Mouse (Mus musculus) thymus, adult 2 months (tissue): ENCODE results near the gene Lyrm1.

Source experiments
- CTCF ChIP-seq: fragments of 200-500 bp; IDR thresholded peaks from 2 replicates; pipeline ENCODE4 v1.5.1; 2012; ENCODE audit warnings: mild to moderate bottlenecking, control low read depth, low read length, moderate library complexity, borderline replicate concordance; ENCODE audit not compliant: control insufficient read depth, poor library complexity, insufficient read depth; ENCODE audit errors: extremely low read depth
- POLR2A ChIP-seq: fragments of 200-500 bp; IDR thresholded peaks from 2 replicates; pipeline ENCODE4 v1.6.1; 2012; ENCODE audit warnings: mild to moderate bottlenecking, low read length, control low read depth, moderate library complexity; ENCODE audit not compliant: control insufficient read depth, poor library complexity, insufficient read depth; ENCODE audit errors: extremely low read depth

DNA sequence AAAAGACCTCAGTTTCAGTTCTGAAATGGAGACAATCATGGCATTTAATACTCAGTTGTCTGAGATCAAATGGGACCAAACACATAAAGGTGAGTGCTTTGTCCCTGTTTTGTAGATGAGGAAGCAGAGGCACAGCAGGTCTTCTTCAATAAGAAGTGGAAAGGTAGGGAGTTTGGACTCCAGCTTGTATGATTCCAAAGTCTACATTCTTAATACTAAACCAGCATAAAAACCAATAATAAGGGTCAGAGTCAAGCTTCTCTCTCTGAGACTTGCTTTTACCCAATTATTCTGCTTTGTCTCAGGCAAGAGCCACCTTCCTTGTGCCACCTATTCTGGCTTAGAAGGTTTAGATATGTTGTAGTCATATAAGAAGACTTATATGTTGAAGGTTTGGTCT, 82.9 kb downstream of the Lyrm1 start:
- TF ChIP-seq POLR2A = no peak
- no peak for TF ChIP-seq CTCF
